Mouse (Mus musculus): Measurements from ENCODE around the gene Tex22.

DNA sequence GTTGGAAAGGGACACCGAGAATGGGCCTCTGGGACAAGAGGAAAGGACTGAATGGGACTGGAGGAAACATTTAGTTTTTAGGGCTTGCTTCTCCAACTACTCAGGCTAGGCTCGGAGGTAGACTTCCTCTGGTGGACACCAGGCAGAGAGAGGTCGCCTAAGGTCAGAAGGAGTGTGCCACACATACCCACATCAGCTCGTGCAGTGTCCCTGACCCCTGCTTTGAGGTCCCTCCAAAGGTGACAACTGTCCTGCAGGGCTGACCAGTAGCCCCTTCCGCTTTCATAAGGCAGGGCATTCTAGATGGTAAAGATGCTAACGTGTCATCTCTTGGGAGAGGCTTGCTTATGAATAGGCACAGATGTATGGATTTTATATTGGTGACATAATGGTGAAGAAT lies 1.2 kb downstream of the Tex22 start:
- TF ChIP-seq CTCF (IDR thresholded peaks at IDR 0.05; ENCODE audit: low read depth): no peak
- no peak for TF ChIP-seq EP300 (IDR thresholded peaks at IDR 0.05; ENCODE audit: low read depth)

Measured in heart, postnatal 0 days (tissue).